Comparison of ENCODE assay signal across 1 mouse cellular context in the genomic region with DNA sequence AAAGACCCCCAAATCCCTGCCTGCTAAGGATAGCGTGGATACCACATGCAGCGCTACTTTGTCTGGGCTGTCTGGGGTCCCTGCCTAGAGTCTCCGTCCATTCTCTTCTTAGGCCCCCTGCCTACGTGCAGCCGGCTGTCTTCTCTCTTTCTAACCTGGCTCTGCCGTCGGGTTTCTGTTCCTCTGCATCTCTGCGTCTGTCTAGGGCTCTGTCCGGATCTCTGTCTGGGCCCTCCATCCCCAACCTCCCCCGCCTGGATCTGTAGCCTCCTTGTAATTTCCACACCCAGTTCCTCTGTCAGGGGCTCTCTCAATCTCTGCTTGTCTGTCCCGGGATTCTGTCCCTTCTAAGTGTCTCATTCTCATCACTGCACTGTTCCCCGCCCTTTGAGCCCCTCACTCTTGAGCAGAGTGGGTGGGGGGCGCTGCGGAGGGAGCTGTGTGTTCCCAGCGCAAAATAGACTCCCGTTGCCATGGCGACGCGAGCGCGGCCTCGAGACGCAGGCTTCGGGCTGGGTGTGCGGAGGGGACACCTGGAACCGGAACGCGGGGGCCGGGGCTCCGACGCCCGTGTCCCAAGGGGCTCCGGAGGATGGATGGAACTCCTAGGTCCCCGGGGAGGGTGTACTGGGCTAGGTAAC.
TF ChIP-seq lines count a peak whose summit lies in the region.

No protein-coding gene starts in this region.

TF ChIP-seq in ES-E14, 5 proteins besides CTCF, POLR2A, EP300 and RAD21:
- TF ChIP-seq HCFC1 (IDR thresholded peaks at IDR 0.05; ENCODE audit: borderline replicate concordance, insufficient read depth, low read length) (no peak), MAFK (IDR thresholded peaks at IDR 0.05; ENCODE audit: insufficient read depth, low read depth, low read length) (no peak), ZC3H11A (IDR thresholded peaks at IDR 0.05; ENCODE audit: borderline replicate concordance, low read depth, low read length) (no peak)
